Mouse (Mus musculus) C2C12 (cell line): ENCODE measurements around the gene Ptpn14. TPM values are rescaled to one million over a fixed set of nuclear protein-coding genes. Genes with fewer than 3 reads are reported as not detected.

Source experiments
- H3K27me3 ChIP-seq: one replicate; pipeline ENCODE4 v1.6.1; 2011; ENCODE audit not compliant: control insufficient read depth, insufficient read depth, insufficient read length
- H3K36me3 ChIP-seq: one replicate; pipeline ENCODE4 v1.6.1; 2011; ENCODE audit not compliant: control insufficient read depth, insufficient read depth
- H3K4me3 ChIP-seq: one replicate; pipeline ENCODE4 v1.5.1; 2011; ENCODE audit warnings: mild to moderate bottlenecking, control low read depth; ENCODE audit not compliant: poor library complexity, insufficient read depth, severe bottlenecking
- H3K79me2 ChIP-seq: one replicate; pipeline ENCODE4 v1.6.1; 2011; ENCODE audit not compliant: control insufficient read depth, insufficient read depth
- H3K79me3 ChIP-seq: one replicate; pipeline ENCODE4 v1.6.1; 2011; ENCODE audit warnings: low read depth, control low read depth
- H3ac ChIP-seq: one replicate; pipeline ENCODE3; 2011; ENCODE audit warnings: low read depth; ENCODE audit not compliant: control insufficient read depth, insufficient read length
- CEBPB ChIP-seq: IDR thresholded peaks from one replicate; pipeline ENCODE4 v1.6.1; 2011; ENCODE audit warnings: low read depth, mild to moderate bottlenecking, control low read depth, moderate library complexity
- CTCF ChIP-seq: IDR thresholded peaks from one replicate; pipeline ENCODE4 v1.5.1; 2011; ENCODE audit not compliant: control insufficient read depth, insufficient read depth, insufficient read length
- FOSL1 ChIP-seq: IDR thresholded peaks from one replicate; pipeline ENCODE4 v1.8.0; 2011; ENCODE audit warnings: mild to moderate bottlenecking, low read length; ENCODE audit not compliant: poor library complexity, insufficient read depth, severe bottlenecking
- MAX ChIP-seq: IDR thresholded peaks from one replicate; pipeline ENCODE4 v1.6.1; 2011; ENCODE audit warnings: mild to moderate bottlenecking, control low read depth
- MYOD1 ChIP-seq: IDR thresholded peaks from one replicate; pipeline ENCODE4 v1.6.1; 2011; ENCODE audit warnings: low read depth; ENCODE audit not compliant: control insufficient read depth, insufficient read length
- MYOG ChIP-seq: IDR thresholded peaks from one replicate; pipeline ENCODE4 v1.6.1; 2011; ENCODE audit not compliant: control insufficient read depth, insufficient read length; ENCODE audit errors: extremely low read depth
- USF1 ChIP-seq: IDR thresholded peaks from one replicate; pipeline ENCODE4 v1.6.1; 2011; ENCODE audit warnings: low read depth, mild to moderate bottlenecking, control low read depth, moderate library complexity
- polyA plus RNA-seq: library from polyadenylated mRNA; unstranded; fragments of >200 nt; fragmentation: generic; extraction: Trizol; gene quantifications from one replicate; pipeline ENCODE4 v1.2.1, GENCODE M21; 2012; ENCODE audit warnings: missing spikeins

The Ptpn14 gene
- polyA plus RNA-seq, 1 experiment, result 23.4 TPM

- no peak overlapping the region for H3ac ChIP-seq
- no peak for TF ChIP-seq MYOG
- peaks cover 9% of the 10 kb centered on the region for H3K36me3 ChIP-seq
- peaks cover 80% of the 10 kb centered on the region for H3K79me2 ChIP-seq
- H3K27me3 ChIP-seq, result no peaks in the 10 kb centered on the region
- no peak overlapping the region for H3K4me3 ChIP-seq
- peaks cover 33% of the 10 kb centered on the region for H3K79me3 ChIP-seq
Measured at GRCm38 (mm10) chr1:189820111-189820510, 92.0 kb downstream of the Ptpn14 start.

GRCm38 (mm10) chr1:189824436-189824835, 96.4 kb downstream of the Ptpn14 start:
- Histone ChIP-seq H3K79me2 (peaks cover 37% of the 10 kb centered on the region), H3K4me3 (no peak overlapping the region), H3K27me3 (no peaks in the 10 kb centered on the region), H3ac (no peak overlapping the region), H3K79me3 (peaks cover 9% of the 10 kb centered on the region), H3K36me3 (peaks cover 31% of the 10 kb centered on the region)
- no peak for TF ChIP-seq MYOG
- TF ChIP-seq FOSL1, result no peak
- no peak for TF ChIP-seq USF1

- peaks cover 2% of the 10 kb centered on the region for H3K79me3 ChIP-seq
- no peaks in the 10 kb centered on the region for H3K79me2 ChIP-seq
- TF ChIP-seq USF1 (no peak), MYOD1 (no peak), MYOG (no peak), CEBPB (no peak), MAX (no peak), CTCF (no peak), FOSL1 (no peak)
- no peak overlapping the region for H3ac ChIP-seq
- H3K36me3 ChIP-seq, result peaks cover 45% of the 10 kb centered on the region
- H3K4me3 ChIP-seq, result no peak overlapping the region
- no peaks in the 10 kb centered on the region for H3K27me3 ChIP-seq
Measured at GRCm38 (mm10) chr1:189830391-189830790, 102.3 kb downstream of the Ptpn14 start.

- Histone ChIP-seq H3K79me2 (no peaks in the 10 kb centered on the region), H3K79me3 (peaks cover 2% of the 10 kb centered on the region), H3K27me3 (no peaks in the 10 kb centered on the region), H3ac (no peak overlapping the region), H3K36me3 (peaks cover 45% of the 10 kb centered on the region), H3K4me3 (no peak overlapping the region)
- TF ChIP-seq MAX (no peak), USF1 (no peak), MYOD1 (no peak), CEBPB (no peak), MYOG (no peak), FOSL1 (no peak), CTCF (no peak)
Measured at GRCm38 (mm10) chr1:189830797-189831232, 102.7 kb downstream of the Ptpn14 start.

GRCm38 (mm10) chr1:189833351-189833750, 105.3 kb downstream of the Ptpn14 start:
- H3ac ChIP-seq, result no peak overlapping the region
- TF ChIP-seq MAX (no peak), CTCF (no peak), USF1 (no peak), MYOD1 (no peak), CEBPB (no peak), FOSL1 (no peak), MYOG (no peak)
- H3K36me3 ChIP-seq, result peaks cover 38% of the 10 kb centered on the region
- H3K79me2 ChIP-seq, result no peaks in the 10 kb centered on the region
- H3K79me3 ChIP-seq, result peaks cover 2% of the 10 kb centered on the region
- no peak overlapping the region for H3K4me3 ChIP-seq
- H3K27me3 ChIP-seq, result no peaks in the 10 kb centered on the region

- Histone ChIP-seq H3K36me3 (peaks cover 38% of the 10 kb centered on the region), H3K4me3 (no peak overlapping the region), H3K79me3 (peaks cover 2% of the 10 kb centered on the region), H3K27me3 (no peaks in the 10 kb centered on the region), H3K79me2 (no peaks in the 10 kb centered on the region), H3ac (no peak overlapping the region)
- TF ChIP-seq CEBPB, result no peak
- TF ChIP-seq MAX, result no peak
- no peak for TF ChIP-seq MYOD1
- no peak for TF ChIP-seq FOSL1
- no peak for TF ChIP-seq CTCF
- no peak for TF ChIP-seq USF1
- TF ChIP-seq MYOG, result no peak
Measured at GRCm38 (mm10) chr1:189834166-189834565, 106.1 kb downstream of the Ptpn14 start.
